Mouse (Mus musculus) MEL-GATA-1-ER (cell line): ENCODE results near the gene Lrrc8c.

ENCODE experiments used
- DNase-seq: peaks from one replicate; pipeline ENCODE4 v3.0.0-alpha.2; 2012; ENCODE audit warnings: low read depth; ENCODE audit errors: extremely low read depth

The Lrrc8c gene

DNA sequence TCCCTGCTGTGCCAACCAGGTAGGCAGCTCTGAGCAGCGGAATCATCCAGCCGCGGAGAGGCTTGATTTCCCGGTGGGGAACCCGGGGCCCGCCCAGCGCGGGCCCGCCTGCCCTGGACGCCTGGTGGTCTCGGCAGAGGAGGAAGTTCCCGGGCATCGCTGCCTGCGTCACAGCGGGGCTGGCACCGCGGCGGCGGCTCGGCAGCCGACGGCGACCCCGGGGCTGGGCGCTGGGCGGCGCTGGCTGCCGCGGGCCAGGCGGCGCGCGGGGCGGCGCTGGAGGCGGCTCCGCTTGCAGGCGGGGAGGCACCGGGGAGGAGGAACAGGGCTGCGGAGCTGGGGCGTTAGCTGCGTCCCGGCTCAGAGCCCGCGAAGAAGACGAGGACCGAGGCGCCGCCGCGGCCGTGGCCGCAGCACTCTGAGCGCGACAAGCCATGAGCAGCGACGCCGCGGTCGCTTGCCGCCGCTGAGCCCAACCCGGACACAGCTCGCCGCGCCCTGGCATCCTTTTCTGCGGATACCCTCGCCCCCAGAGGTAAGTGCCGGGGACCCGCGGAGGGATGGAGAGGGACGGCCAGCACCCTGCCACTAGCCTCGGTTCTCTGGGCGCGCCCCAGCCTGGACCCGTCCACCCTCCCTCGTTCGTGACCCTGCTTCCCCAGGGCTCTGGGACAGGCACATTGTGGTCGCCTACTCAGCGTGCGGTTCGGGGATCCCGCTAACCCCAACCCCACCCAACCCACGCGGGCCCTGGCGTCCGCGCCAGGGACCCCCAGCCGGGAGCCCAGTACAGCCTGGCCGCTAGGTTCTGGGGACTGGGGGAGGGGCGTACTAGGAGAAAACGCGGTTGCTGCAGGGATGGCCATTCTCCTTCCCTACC lies at the start of gene Lrrc8c:
Gene Lrrc8c, plus strand, starts transcription at position 293 of the 880 bp plus-strand sequence.
- DNase-seq = no peak

DNA sequence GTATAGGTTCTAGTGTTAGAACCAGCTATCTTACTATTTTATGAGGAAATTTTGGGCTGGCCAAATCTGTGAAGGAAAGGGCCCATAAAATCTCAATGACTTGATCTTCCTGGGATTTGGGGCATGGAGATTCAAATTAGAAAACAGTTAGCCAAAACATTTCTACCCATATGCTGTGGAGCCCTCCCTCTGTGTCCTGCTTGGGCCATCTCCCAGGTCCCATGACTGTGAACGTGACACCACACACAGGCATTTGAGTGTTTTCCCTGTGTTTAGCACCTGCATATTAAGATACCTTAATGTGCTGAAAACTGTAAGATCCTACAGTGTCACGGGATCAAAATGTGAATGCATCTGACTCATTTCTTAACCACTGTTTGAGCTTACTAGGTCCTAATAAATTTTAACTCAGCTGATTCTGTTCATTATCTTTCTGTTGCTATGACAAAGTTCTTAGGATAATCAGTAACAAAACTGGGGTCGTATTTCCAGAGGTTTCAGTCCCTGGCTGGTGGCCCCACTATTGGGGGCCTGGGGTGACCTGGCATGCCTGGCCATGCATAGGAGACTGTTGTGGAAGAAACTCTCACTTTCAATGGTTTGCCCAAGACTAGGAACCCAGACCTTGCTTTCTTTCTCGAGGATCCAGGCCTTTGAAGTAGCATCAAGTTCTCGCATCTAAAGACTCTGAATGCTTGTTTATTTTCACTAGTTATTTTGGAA lies 46.0 kb upstream of the Lrrc8c start:
- no peak for DNase-seq

DNA sequence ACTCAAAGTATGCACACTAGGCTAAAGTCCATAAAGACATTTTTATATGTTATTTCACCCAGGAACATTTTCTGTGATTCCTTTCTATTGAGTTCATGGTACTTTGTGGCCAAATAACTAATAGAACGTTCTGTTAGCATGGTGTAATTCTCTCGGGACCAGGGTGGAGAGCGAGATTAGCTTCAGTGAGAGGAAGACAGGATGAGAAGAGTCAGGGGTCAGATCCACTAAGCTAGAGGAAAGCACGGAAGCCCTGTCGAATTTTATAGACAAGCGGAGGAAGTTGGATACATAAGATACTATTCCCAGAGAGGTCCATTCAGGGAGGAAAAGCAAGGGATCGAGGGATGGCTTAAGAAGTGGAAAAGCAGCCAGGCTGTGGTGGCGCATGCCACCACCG lies 41.7 kb upstream of the Lrrc8c start:
- DNase-seq = no peak

DNA sequence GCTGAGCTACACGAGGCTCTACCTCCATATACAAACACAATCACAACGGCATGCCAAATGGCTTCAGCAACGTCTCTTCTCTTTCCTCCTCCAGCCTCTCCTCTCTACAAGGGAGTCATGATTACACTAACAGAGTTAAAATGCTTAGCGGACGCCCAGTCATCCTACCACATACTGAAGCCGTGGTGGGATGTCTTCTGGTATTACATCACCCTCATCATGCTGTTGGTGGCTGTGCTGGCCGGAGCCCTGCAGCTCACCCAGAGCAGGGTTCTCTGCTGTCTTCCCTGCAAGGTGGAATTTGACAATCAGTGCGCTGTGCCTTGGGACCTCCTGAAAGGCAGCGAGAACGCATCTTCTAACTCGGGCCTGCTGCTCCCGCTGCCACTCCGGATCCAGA lies 39.5 kb upstream of the Lrrc8c start:
- no peak for DNase-seq

DNA sequence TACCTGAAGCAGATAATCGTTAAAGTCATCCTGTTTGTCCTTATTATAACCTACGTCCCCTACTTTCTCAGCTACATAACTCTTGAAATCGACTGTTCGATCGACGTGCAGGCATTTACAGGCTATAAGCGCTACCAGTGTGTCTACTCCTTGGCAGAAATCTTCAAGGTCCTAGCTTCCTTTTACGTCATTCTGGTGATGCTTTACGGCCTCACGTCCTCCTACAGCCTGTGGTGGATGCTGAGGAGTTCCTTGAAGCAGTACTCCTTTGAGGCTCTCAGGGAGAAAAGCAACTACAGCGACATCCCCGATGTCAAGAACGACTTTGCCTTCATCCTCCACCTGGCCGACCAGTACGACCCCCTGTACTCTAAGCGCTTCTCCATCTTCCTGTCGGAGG lies 38.6 kb upstream of the Lrrc8c start:
- no peak for DNase-seq

DNA sequence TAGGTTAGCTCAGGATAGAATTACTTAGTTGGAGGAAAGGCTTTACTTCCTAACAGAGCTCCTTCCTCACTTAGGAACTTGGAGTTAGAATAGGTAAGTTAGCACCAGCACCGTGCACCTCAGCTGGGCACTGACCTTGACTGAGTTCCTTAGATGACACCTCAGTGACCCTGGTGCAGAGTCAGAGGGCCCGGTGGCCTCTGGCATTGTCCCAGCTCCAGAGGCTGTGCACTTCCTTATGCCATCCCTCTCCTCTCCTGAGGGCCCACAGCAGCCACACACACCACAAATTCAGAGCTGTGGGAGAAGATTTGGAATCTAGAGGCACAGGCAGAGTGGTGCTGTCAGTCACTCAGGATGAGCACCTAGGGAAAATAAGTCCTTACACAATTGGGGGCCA lies 35.6 kb upstream of the Lrrc8c start:
- DNase-seq = no peak

DNA sequence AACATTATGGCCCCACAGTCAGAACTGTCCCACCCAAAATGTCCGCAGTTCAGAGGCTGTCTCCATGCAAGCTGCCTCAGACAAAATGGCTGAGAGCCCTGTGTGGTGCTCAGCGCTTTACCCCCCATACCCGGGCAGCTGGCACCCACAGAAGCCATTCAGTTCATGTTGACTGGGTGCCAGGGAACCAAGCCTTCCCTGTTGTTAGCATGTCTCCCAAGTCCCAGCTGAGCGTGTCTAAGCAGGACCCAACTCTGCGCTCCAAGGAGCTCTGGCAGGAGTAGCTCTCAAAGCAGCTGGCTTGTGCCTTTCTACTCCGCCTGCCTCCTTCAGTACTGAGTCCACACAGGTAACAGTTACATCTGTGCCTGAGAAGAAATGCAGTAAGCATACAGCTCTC lies 34.9 kb upstream of the Lrrc8c start:
- no peak for DNase-seq

DNA sequence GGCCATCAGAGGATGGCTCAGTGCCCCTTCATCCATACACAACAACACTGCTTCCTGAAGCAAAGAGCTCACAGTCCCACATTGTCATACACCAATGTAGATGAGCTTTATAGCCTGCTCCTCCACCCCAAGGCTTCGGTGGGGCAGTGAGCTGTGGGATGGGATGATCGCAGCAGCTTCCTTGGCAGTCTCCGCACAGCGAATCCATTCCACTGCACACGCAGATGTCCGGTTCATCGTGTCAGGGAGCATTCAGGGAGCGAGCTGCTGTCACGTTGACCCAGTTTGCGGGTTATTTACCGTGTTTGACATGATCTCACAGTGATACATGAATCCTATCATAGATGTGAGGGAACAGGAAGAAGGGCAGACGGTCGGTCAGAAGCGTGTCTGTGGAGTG lies 34.3 kb upstream of the Lrrc8c start:
- no peak for DNase-seq

DNA sequence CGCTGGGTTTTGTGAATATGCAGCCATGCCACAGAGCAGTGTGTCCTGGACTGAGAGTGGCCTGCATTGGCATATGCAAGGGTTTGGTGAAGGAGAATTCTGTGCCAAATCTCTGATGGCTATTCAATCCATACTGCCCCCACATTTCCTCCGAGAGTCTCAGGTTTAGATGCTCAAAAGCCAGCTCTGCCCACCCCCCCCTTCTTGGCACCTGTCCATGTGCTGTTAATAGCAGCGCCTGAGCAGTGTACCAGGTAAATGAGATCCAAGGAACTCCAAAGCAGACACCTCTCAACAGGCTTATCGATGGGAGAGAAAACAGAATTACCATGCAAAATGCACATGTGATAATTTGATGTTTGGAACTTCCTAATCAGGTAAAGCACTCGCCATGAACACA lies 29.0 kb upstream of the Lrrc8c start:
- DNase-seq = no peak

DNA sequence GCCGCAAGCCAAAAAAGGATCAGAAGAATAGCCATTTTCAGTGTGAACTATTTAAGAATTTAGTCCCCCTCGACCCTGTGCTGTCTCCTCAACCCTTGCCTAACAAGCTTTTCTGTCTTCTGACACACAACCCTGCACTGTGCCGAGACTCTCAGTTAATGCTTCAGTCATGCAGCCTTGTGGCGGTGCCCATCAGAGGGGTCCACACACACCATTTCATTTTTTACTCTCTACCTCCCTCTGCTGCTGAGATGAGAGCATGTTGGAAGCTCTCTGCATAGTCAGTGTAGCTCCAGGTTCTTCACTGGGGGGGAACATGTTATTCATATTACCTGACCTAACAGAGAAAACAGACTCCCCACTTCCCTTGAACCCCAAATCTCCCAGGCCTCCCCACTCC lies 27.8 kb upstream of the Lrrc8c start:
- no peak for DNase-seq

DNA sequence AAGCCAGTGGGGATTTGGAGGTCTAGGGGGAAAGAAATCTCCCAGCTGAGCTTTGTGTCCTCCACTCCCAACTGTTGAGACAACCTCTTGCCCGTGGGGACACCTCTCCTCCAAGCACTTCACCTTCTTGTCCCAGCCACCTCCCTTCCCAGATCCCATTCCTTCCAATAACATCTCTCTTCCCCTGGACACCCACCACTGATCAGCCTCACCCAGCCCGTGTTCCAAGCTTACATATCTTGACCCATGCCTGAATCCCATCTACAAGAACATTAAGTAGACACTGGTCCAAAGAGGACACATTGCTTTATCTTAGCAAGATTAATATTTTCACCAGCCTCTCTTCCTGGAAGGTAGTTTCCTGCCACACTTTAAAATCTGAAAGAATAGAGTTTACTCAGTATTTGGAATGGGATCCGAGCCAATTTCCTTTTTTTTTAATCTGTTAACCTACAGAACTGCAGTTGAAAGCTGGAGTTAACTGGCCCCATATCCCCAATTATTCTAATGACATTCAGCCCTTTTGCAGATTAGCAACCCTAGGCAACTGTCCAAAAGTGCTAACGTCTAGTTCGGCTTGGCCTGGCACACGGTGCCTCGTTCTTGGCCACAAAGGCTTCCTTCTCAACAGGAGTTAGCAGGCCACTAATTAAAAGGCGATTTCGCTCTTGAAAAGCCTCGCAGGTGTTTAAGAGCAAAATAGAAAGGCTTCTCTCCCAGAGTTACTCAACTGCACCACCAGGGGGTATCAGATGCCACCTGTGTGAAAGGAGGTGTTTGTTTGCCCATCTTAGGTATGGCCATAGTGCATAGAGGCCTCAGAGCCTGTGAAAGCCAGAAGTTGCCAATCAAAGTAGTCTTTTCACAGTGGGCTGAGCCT lies 26.6 kb upstream of the Lrrc8c start:
- DNase-seq = peak; percentile 59

DNA sequence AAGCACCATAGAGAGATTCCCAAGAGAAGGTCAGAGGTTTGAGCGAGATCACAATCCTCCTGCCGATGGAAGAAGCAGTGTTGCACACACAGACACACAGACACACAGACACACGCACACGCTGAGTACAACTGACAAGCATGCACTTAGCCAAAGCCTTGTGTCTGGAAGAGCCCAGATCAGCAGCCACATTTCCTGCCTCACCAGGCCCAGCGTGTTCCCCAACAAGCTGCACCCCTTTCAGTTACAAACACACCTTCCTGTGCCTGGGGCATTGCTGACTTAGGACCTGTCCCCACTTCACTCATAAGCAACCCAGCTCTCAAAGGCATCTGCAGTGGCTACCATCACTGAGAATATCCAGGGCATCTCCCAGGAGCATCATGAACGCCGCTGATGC lies 25.8 kb upstream of the Lrrc8c start:
- DNase-seq = no peak

DNA sequence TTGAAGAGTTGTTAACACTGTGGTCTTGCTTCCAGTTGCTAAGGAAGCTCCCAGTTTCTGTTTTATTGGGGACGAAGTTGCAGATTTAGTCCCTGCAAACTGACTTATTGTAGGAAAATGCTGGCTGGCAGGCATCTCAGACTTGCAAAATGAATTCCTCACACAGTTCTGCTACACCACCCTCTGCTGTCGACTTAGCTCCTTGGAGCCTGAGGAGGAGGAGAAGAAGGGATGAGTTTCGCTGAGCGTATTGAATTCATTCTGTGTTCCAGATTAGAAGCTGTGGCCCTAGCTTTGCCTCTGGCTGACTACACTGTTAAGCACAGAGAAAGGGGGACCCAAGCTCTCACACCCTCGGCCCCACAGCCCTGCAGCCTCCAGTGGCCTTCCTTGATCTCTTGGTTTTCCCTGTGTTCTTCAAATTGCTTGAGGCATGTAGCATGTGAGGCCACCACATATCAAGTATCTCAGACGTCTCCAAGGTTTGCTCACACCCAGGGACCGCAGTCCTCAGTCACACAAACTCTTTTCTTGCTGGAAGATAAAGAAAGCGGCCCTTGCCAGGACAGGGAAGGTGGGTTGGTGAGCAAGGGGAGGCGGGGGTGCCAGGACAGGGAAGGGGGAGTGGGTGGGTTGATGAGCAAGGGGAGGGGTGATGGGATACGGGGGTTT lies 24.8 kb upstream of the Lrrc8c start:
- no peak for DNase-seq

DNA sequence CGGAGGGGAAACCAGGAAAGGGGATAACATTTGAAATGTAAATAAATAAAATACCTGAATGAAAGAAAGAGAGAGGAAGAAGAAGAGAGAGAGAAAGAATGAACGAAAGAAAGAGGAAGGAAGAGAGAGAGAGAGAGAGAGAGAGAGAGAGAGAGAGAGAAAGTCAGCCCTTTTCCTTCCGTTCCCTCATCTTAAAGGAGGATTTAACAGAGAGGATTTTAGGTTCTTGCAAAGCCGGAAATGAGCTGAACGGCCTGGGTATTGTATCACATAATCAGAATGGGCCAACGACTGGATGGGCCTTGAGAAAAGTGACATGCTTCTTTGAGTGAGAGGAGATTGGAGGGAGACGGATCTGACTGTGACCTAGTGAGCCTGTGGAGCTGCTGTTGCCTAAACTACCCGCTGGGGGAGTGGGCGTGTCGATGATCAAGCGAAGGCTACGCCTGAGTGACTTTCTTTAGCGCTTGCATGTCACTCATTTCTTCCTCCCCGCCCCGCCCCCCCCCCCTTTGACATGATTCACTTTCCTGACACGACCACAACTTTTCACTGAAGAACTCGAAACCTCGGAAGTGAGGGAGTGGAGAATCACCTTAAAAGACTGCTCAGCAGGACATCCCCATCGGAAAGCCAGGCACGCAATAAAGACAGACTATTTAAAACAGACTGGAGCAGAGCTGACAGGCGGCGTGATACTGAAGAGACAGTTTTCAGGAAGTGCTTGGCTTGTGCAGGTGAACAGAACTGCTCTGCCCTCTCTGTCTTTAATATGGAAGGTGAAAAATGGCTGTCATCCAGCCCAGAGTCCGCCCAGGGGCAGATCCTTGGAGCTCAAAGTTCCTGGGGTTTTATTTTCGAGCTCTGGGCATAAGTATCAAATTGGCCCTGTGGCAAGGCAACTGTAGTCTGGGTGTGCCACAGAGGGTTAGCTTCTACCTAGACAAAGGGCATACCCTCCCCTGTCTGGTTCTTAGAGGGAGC lies 24.0 kb upstream of the Lrrc8c start:
- DNase-seq = peak; percentile 86

DNA sequence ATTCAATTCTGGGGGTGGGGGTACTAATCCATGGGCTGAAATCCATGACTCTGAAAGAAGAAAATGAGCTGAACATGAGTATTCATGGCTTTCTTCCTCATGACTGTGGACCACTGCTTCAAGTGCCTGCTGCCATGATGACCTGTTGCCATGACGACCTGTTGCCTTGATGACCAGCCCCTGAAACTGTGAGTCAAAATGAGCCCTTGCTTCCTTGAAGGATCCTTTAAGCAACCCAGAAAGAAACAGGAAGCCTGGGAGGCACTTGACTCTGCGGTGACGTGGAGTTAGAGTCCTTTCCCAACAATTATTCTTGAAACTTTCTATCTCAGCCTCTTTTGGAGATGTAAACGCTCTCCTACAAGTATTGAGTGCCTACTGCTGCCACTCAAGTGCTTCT lies 23.1 kb upstream of the Lrrc8c start:
- DNase-seq = no peak

DNA sequence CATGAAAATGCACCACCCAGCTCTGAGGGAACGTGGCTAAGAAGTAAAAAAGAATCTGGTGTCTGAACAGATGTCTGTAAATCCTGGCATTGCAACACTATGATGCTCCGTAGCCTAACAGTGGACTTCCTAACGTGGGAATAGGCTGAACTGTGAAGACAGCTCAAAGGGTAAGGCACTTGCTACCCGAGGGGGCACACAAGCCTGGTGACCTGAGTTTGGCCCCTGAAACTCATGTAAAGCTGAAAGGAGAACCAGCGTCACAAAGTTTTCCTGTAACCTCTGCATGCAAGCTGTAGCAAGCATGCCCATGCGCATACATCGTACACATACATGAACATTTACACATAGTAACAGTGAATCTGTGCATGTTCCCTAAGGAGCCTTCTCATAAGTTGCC lies 22.6 kb upstream of the Lrrc8c start:
- DNase-seq = no peak

DNA sequence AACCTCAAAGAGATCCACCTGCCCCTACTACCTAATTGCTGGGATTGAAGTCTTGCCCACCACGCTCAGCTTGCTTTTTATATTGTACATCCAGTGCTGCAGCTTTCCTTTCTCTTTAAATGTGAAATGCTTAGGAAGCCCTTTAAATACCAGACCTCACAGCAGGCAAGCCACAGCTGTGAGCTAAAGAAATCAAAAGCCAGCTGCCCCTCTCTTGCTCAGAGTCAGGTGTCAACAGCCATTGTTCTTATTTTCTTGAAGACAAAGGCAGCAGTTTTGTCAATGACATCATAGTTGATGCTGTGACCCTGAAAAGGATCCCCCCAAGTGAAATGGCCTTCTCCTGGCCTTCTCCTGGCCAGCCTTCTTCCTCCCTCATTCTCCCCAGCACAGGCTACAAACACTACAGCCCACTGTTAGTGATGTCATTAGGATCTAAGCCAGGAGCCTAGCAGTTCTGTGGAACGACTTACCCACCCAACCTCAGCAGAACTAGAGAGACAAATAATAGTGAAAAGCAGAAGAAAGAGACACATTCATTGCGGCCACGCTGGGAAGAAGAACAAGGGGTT lies 20.7 kb upstream of the Lrrc8c start:
- no peak for DNase-seq

DNA sequence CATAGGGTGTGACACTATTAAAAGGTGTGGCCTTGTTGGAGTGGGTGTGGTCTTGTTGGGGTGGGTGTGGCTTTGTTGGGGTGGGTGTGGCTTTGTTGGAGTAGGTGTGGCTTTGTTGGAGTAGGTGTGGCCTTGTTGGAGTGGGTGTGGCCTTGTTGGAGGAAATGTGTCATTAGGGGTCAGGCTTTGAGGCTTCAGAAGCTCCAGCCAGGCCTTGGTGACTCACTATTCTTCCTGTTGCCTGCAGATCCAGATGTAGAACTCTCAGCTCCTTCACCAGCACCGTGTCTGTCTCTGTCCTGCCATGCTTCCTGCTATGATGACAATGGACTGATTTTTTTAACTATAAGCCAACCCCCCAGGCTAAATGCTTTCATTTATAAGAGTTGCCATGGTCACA lies 19.8 kb upstream of the Lrrc8c start:
- DNase-seq = no peak
